Mouse (Mus musculus) forelimb bud, embryonic 11.5 days (tissue): ENCODE measurements around the gene Il24.

ENCODE experiments used
- DNase-seq: peaks from one replicate; pipeline ENCODE4 v3.0.0-alpha.2; 2012; ENCODE audit warnings: low read depth, low spot score

Il24 gene

GRCm38 (mm10) chr1:130887354-130887753 is at the start of gene Il24:
TSS of gene Il24 (minus strand) at chr1:130887454.
- no peak for DNase-seq

GRCm38 (mm10) chr1:130936351-130936750 is 49.1 kb upstream of the Il24 start:
- DNase-seq = peak; percentile 51

- no peak for DNase-seq
Measured at GRCm38 (mm10) chr1:130926484-130926883, 39.2 kb upstream of the Il24 start.

- DNase-seq = no peak
Measured at GRCm38 (mm10) chr1:130918323-130918980, 31.2 kb upstream of the Il24 start.

GRCm38 (mm10) chr1:130911401-130912010 is 24.3 kb upstream of the Il24 start, which contains the start of gene Il20:
TSS of gene Il20 (minus strand) at chr1:130911451.
- no peak for DNase-seq

- no peak for DNase-seq
Measured at GRCm38 (mm10) chr1:130902505-130902904, 15.3 kb upstream of the Il24 start.

- DNase-seq = no peak
Measured at GRCm38 (mm10) chr1:130894468-130894867, 7.2 kb upstream of the Il24 start.

GRCm38 (mm10) chr1:130893329-130894040 is 6.2 kb upstream of the Il24 start:
- no peak for DNase-seq

GRCm38 (mm10) chr1:130892446-130892845 is 5.2 kb upstream of the Il24 start:
- no peak for DNase-seq

GRCm38 (mm10) chr1:130883146-130883545 is 4.1 kb downstream of the Il24 start:
- no peak for DNase-seq

- no peak for DNase-seq
Measured at GRCm38 (mm10) chr1:130879927-130880326, 7.3 kb downstream of the Il24 start.

GRCm38 (mm10) chr1:130877889-130878614 is 9.2 kb downstream of the Il24 start:
- DNase-seq = peak; percentile 19

- peak; percentile 73 for DNase-seq
Measured at GRCm38 (mm10) chr1:130876931-130877509, 10.2 kb downstream of the Il24 start.

GRCm38 (mm10) chr1:130875910-130876309 is 11.3 kb downstream of the Il24 start:
- no peak for DNase-seq

GRCm38 (mm10) chr1:130875139-130875538 is 12.1 kb downstream of the Il24 start:
- DNase-seq = peak; percentile 54

- no peak for DNase-seq
Measured at GRCm38 (mm10) chr1:130872912-130873311, 14.3 kb downstream of the Il24 start.

GRCm38 (mm10) chr1:130865541-130866221 is 21.6 kb downstream of the Il24 start, which contains the start of gene Fcmr:
TSS of gene Fcmr (plus strand) at chr1:130865669.
- no peak for DNase-seq

GRCm38 (mm10) chr1:130864741-130865140 is 22.5 kb downstream of the Il24 start:
- no peak for DNase-seq

GRCm38 (mm10) chr1:130864238-130864637 is 23.0 kb downstream of the Il24 start:
- DNase-seq = no peak

GRCm38 (mm10) chr1:130857456-130857855 is 29.8 kb downstream of the Il24 start:
- no peak for DNase-seq

GRCm38 (mm10) chr1:130855723-130856122 is 31.5 kb downstream of the Il24 start:
- no peak for DNase-seq
